Mouse (Mus musculus): ENCODE results near the gene Dnah10. TPM values are rescaled to one million over a fixed set of nuclear protein-coding genes. Genes with fewer than 3 reads are reported as not detected.

Dnah10 gene
- polyA plus RNA-seq, 1 experiment: 0.48 TPM

- TF ChIP-seq CTCF (IDR thresholded peaks at IDR 0.05; ENCODE audit: borderline replicate concordance, extremely low read depth, insufficient read depth, insufficient read length): no peak
- DNase-seq (ENCODE audit: low read depth): peak; percentile 2
Measured at GRCm38 (mm10) chr5:124814797-124815196, 89.9 kb downstream of the Dnah10 start.

GRCm38 (mm10) chr5:124817050-124817449, 92.2 kb downstream of the Dnah10 start:
- TF ChIP-seq POLR2A (IDR thresholded peaks at IDR 0.05; ENCODE audit: borderline replicate concordance, extremely low read depth, insufficient read depth, insufficient read length, poor library complexity, severe bottlenecking): no peak
- TF ChIP-seq CTCF (IDR thresholded peaks at IDR 0.05; ENCODE audit: borderline replicate concordance, extremely low read depth, insufficient read depth, insufficient read length): no peak
- peak; percentile 3 for DNase-seq (ENCODE audit: low read depth)

- TF ChIP-seq CTCF (IDR thresholded peaks at IDR 0.05; ENCODE audit: borderline replicate concordance, extremely low read depth, insufficient read depth, insufficient read length) (no peak), POLR2A (IDR thresholded peaks at IDR 0.05; ENCODE audit: borderline replicate concordance, extremely low read depth, insufficient read depth, insufficient read length, poor library complexity, severe bottlenecking) (no peak)
- peak; percentile 10 for DNase-seq (ENCODE audit: low read depth)
Measured at GRCm38 (mm10) chr5:124822128-124822894, 97.4 kb downstream of the Dnah10 start.

DNA sequence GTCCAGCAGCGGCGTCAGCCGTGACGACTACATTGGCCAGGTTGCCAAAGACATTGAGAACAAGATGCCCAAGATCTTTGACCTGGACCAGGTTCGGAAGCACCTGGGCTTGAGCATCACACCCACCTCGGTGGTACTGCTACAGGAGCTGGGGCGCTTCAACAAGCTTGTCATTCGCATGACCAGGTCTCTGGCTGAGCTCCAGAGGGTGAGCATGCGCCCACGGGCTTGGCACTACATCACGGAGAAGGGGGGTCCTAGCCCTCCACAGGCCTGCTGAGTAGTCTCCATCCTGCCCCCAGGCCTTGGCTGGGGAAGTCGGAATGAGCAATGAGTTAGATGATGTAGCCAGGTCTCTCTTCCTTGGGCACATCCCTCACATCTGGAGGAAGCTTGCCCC, 105.4 kb downstream of the Dnah10 start:
- no peak for TF ChIP-seq CTCF (IDR thresholded peaks at IDR 0.05; ENCODE audit: borderline replicate concordance, extremely low read depth, insufficient read depth, insufficient read length)
- TF ChIP-seq POLR2A (IDR thresholded peaks at IDR 0.05; ENCODE audit: borderline replicate concordance, extremely low read depth, insufficient read depth, insufficient read length, poor library complexity, severe bottlenecking): no peak
- DNase-seq (ENCODE audit: low read depth): no peak

- no peak for DNase-seq (ENCODE audit: low read depth)
- no peak for TF ChIP-seq CTCF (IDR thresholded peaks at IDR 0.05; ENCODE audit: borderline replicate concordance, extremely low read depth, insufficient read depth, insufficient read length)
- TF ChIP-seq POLR2A (IDR thresholded peaks at IDR 0.05; ENCODE audit: borderline replicate concordance, extremely low read depth, insufficient read depth, insufficient read length, poor library complexity, severe bottlenecking): no peak
Measured at GRCm38 (mm10) chr5:124835218-124835617, 110.3 kb downstream of the Dnah10 start.

DNA sequence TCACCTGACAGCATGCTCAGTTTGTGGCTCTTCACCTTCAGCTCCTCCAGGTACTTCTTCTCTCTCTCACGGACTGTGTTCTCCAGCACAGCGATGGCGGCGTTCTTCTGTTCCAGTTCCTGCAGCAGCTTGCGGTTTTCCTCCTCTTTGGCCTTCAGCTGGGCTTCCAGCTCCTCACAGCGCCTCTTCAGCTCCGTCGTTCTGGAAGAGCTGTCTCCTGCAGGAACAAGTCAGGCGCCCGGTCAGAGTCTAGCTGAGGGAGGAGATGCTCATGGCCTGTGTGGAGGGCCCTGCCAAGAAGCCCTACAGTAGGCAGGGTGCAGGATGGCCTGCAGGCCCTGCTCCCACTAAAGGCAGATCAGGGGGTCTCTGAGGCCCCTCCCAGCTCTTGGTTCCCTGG, 111.2 kb downstream of the Dnah10 start:
- no peak for DNase-seq (ENCODE audit: low read depth)
- no peak for TF ChIP-seq CTCF (IDR thresholded peaks at IDR 0.05; ENCODE audit: borderline replicate concordance, extremely low read depth, insufficient read depth, insufficient read length)
- TF ChIP-seq POLR2A (IDR thresholded peaks at IDR 0.05; ENCODE audit: borderline replicate concordance, extremely low read depth, insufficient read depth, insufficient read length, poor library complexity, severe bottlenecking): no peak

DNA sequence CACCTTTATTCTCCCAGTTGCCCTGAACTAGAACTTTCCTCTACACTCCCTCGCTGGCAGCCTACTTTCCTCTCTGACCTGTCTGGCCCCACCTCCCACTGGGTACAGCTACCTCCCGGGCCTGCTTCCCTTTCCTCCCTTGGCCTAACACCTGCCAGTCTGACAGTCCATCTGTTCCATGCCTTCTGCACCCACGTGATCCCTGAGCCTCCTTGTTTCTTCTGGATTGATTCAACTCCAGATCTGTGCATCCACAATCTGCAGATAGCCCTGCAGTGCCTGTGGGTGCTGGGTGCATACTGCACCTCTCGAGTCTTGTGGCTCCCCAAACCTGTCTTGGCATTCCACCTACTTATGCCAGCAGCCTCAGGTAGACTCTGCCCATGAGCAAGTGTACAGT, 111.7 kb downstream of the Dnah10 start:
- no peak for TF ChIP-seq CTCF (IDR thresholded peaks at IDR 0.05; ENCODE audit: borderline replicate concordance, extremely low read depth, insufficient read depth, insufficient read length)
- TF ChIP-seq POLR2A (IDR thresholded peaks at IDR 0.05; ENCODE audit: borderline replicate concordance, extremely low read depth, insufficient read depth, insufficient read length, poor library complexity, severe bottlenecking): no peak
- DNase-seq (ENCODE audit: low read depth): peak; percentile 20

DNA sequence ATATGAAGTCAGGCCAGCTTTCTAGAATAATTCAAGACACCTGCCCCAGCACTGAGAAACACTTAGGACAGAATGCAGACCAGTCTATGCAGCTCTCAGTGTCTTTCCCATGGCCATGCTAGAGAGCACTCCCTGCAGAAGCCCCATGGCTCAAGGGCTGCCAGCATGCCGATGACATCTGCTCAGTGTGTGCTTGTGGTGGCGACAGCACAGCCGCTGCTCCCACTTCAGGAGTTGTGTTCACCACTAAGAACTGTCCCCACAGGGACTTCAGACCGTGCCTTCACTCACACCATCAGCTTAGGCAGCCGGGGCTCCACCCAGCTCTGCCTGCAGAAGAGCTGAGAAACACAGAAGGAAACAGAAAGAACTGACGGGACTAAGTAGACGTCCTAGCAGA, 115.3 kb downstream of the Dnah10 start:
- TF ChIP-seq CTCF (IDR thresholded peaks at IDR 0.05; ENCODE audit: borderline replicate concordance, extremely low read depth, insufficient read depth, insufficient read length) (no peak), POLR2A (IDR thresholded peaks at IDR 0.05; ENCODE audit: borderline replicate concordance, extremely low read depth, insufficient read depth, insufficient read length, poor library complexity, severe bottlenecking) (no peak)
- DNase-seq (ENCODE audit: low read depth): peak; percentile 12

DNA sequence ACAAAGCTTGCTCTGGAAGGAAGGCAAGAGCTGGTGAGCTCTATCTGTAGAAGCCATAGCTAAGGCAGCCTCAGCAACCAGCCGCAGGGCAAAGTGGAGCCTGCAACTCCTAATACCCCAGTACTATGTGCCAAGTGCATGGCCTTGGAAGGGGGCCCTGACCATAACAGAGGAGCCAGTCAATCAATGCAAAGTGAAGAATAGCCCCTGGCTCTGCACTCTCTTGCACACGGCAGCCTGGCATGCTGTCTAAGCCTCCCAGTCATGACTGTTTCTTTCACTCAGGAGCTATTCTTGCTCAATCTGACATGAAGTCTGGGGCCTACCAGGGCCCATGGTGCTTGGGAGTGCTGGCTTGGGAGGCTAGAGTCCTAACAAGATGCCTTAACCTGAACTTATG, 115.8 kb downstream of the Dnah10 start:
- DNase-seq (ENCODE audit: low read depth): peak; percentile 85
- TF ChIP-seq CTCF (IDR thresholded peaks at IDR 0.05; ENCODE audit: borderline replicate concordance, extremely low read depth, insufficient read depth, insufficient read length): no peak
- no peak for TF ChIP-seq POLR2A (IDR thresholded peaks at IDR 0.05; ENCODE audit: borderline replicate concordance, extremely low read depth, insufficient read depth, insufficient read length, poor library complexity, severe bottlenecking)

- DNase-seq (ENCODE audit: low read depth): peak; percentile 12
- no peak for TF ChIP-seq CTCF (IDR thresholded peaks at IDR 0.05; ENCODE audit: borderline replicate concordance, extremely low read depth, insufficient read depth, insufficient read length)
- no peak for TF ChIP-seq POLR2A (IDR thresholded peaks at IDR 0.05; ENCODE audit: borderline replicate concordance, extremely low read depth, insufficient read depth, insufficient read length, poor library complexity, severe bottlenecking)
Measured at GRCm38 (mm10) chr5:124843386-124843785, 118.5 kb downstream of the Dnah10 start.

- TF ChIP-seq CTCF (IDR thresholded peaks at IDR 0.05; ENCODE audit: borderline replicate concordance, extremely low read depth, insufficient read depth, insufficient read length) (no peak), POLR2A (IDR thresholded peaks at IDR 0.05; ENCODE audit: borderline replicate concordance, extremely low read depth, insufficient read depth, insufficient read length, poor library complexity, severe bottlenecking) (no peak)
- no peak for DNase-seq (ENCODE audit: low read depth)
Measured at GRCm38 (mm10) chr5:124844929-124845328, 120.0 kb downstream of the Dnah10 start.

DNA sequence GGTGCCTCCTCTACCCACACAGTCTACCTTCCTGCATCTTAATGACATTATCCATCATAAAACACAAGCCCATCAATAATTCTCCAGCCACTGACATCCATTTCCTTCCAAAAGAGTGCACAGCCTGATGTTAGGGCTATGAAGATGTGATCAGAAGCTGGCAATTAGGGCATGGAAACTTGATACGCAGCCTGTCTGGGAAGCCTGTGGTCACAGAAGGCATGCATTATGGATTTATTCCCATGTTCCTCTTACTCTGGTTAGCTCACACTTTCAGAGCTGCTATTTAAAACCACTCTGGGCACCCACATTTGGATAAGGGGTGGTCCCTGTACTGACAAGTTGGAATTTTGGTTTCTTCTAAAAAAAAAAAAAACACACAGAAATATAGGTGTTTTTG, 122.1 kb downstream of the Dnah10 start:
- TF ChIP-seq POLR2A (IDR thresholded peaks at IDR 0.05; ENCODE audit: borderline replicate concordance, extremely low read depth, insufficient read depth, insufficient read length, poor library complexity, severe bottlenecking) (no peak), CTCF (IDR thresholded peaks at IDR 0.05; ENCODE audit: borderline replicate concordance, extremely low read depth, insufficient read depth, insufficient read length) (no peak)
- DNase-seq (ENCODE audit: low read depth): no peak
